Mouse (Mus musculus) E14TG2a.4 (cell line): ENCODE measurements at regions not wholly inside any gene's neighbourhood (a gene's known extent, or its start where the extent isn't known, plus 50 kb on each side); places are given as distances from the start of the nearest gene placed in this dataset.

Experiments used
- H3K27me3 ChIP-seq: 2 replicates; pipeline ENCODE4 v1.6.1; 2014; ENCODE audit warnings: low read length, control low read depth; ENCODE audit not compliant: insufficient read depth
- H3K36me3 ChIP-seq: 2 replicates; pipeline ENCODE4 v1.6.1; 2014; ENCODE audit warnings: low read length, control low read depth; ENCODE audit not compliant: insufficient read depth
- H3K4me1 ChIP-seq: replicated peaks from 2 replicates; pipeline ENCODE4 v1.6.1; 2014; ENCODE audit warnings: low read depth, low read length, control low read depth
- H3K4me3 ChIP-seq: replicated peaks from 2 replicates; pipeline ENCODE4 v1.5.1; 2014; ENCODE audit warnings: mild to moderate bottlenecking, low read length
- H3K9me3 ChIP-seq: 2 replicates; pipeline ENCODE4 v1.6.1; 2014; ENCODE audit warnings: low read length, control low read depth
- CTCF ChIP-seq: conservative IDR thresholded peaks from 2 replicates; pipeline ENCODE4 v1.5.1; 2014; ENCODE audit warnings: low read length
- NANOG ChIP-seq: IDR thresholded peaks from 2 replicates; pipeline ENCODE4 v1.6.1; 2014; ENCODE audit warnings: borderline replicate concordance, low read length, mixed read lengths
- POU5F1 ChIP-seq: IDR thresholded peaks from 2 replicates; pipeline ENCODE4 v1.6.1; 2014; ENCODE audit warnings: low read length, borderline replicate concordance

- no peak for TF ChIP-seq NANOG
- no peak for TF ChIP-seq POU5F1
- TF ChIP-seq CTCF: no peak
- H3K9me3 ChIP-seq: no peaks in the 10 kb centered on the region
- H3K36me3 ChIP-seq: no peaks in the 10 kb centered on the region
- H3K4me1 ChIP-seq: no peaks in the 10 kb centered on the region
- H3K4me3 ChIP-seq: no peak overlapping the region
- H3K27me3 ChIP-seq: no peaks in the 10 kb centered on the region; the same call in 1 of the 2 replicates
Observed at GRCm38 (mm10) chr5:116745776-116746175, 154.2 kb upstream of the Srrm4 start.

- Histone ChIP-seq H3K4me1 (no peaks in the 10 kb centered on the region), H3K4me3 (no peak overlapping the region), H3K36me3 (no peaks in the 10 kb centered on the region), H3K27me3 (no peaks in the 10 kb centered on the region), H3K9me3 (no peaks in the 10 kb centered on the region)
- no peak for TF ChIP-seq CTCF
- TF ChIP-seq POU5F1: no peak
- no peak for TF ChIP-seq NANOG
Observed at GRCm38 (mm10) chr5:116744389-116744788, 152.8 kb upstream of the Srrm4 start.

GRCm38 (mm10) chr5:116735622-116736021 is 144.0 kb upstream of the Srrm4 start:
- TF ChIP-seq CTCF (no peak), NANOG (no peak), POU5F1 (no peak)
- Histone ChIP-seq H3K4me1 (no peaks in the 10 kb centered on the region), H3K36me3 (no peaks in the 10 kb centered on the region), H3K9me3 (peaks cover 11% of the 10 kb centered on the region; the same call in 1 of the 2 replicates), H3K27me3 (no peaks in the 10 kb centered on the region; the same call in 1 of the 2 replicates), H3K4me3 (no peak overlapping the region)

GRCm38 (mm10) chr5:116731509-116731908 is 139.9 kb upstream of the Srrm4 start:
- TF ChIP-seq POU5F1 (no peak), CTCF (peak; percentile 71)
- no peak overlapping the region for H3K4me3 ChIP-seq
- H3K9me3 ChIP-seq: peaks cover 11% of the 10 kb centered on the region; the same call in 1 of the 2 replicates
- H3K4me1 ChIP-seq: no peaks in the 10 kb centered on the region
- H3K36me3 ChIP-seq: no peaks in the 10 kb centered on the region
- no peaks in the 10 kb centered on the region for H3K27me3 ChIP-seq

GRCm38 (mm10) chr5:116719200-116719599 is 127.6 kb upstream of the Srrm4 start:
- TF ChIP-seq NANOG (no peak), CTCF (no peak), POU5F1 (no peak)
- Histone ChIP-seq H3K27me3 (peaks cover 21% of the 10 kb centered on the region; the same call in 1 of the 2 replicates), H3K4me1 (no peaks in the 10 kb centered on the region; the same call in 1 of the 2 replicates), H3K9me3 (no peaks in the 10 kb centered on the region), H3K4me3 (no peak overlapping the region), H3K36me3 (no peaks in the 10 kb centered on the region)

GRCm38 (mm10) chr5:116714256-116714655 is 122.6 kb upstream of the Srrm4 start:
- no peaks in the 10 kb centered on the region for H3K36me3 ChIP-seq
- H3K9me3 ChIP-seq: no peaks in the 10 kb centered on the region
- peaks cover 4% of the 10 kb centered on the region for H3K4me1 ChIP-seq
- H3K4me3 ChIP-seq: no peak overlapping the region
- peaks cover 20% of the 10 kb centered on the region; the same call in 1 of the 2 replicates for H3K27me3 ChIP-seq
- TF ChIP-seq POU5F1 (no peak), NANOG (no peak), CTCF (no peak)

GRCm38 (mm10) chr5:116712056-116712455 is 120.4 kb upstream of the Srrm4 start:
- Histone ChIP-seq H3K27me3 (peaks cover 8% of the 10 kb centered on the region; the same call in 1 of the 2 replicates), H3K4me3 (no peak overlapping the region), H3K4me1 (peaks cover 21% of the 10 kb centered on the region), H3K36me3 (no peaks in the 10 kb centered on the region), H3K9me3 (no peaks in the 10 kb centered on the region)
- TF ChIP-seq CTCF (no peak), POU5F1 (no peak), NANOG (no peak)

- Histone ChIP-seq H3K4me3 (peak overlapping the region; percentile 45), H3K36me3 (no peaks in the 10 kb centered on the region), H3K27me3 (peaks cover 7% of the 10 kb centered on the region; the same call in 1 of the 2 replicates)
Observed at GRCm38 (mm10) chr5:116708505-116708904, 116.9 kb upstream of the Srrm4 start.

GRCm38 (mm10) chr5:116662466-116662865 is 70.8 kb upstream of the Srrm4 start:
- Histone ChIP-seq H3K4me3 (no peak overlapping the region), H3K9me3 (peaks cover 5% of the 10 kb centered on the region; the same call in 1 of the 2 replicates), H3K4me1 (no peaks in the 10 kb centered on the region), H3K27me3 (no peaks in the 10 kb centered on the region), H3K36me3 (no peaks in the 10 kb centered on the region)
- TF ChIP-seq CTCF (no peak), POU5F1 (no peak), NANOG (no peak)

More at GRCm38 (mm10) chr5:116708505-116708904, 116.9 kb upstream of the Srrm4 start:
- TF ChIP-seq POU5F1 (no peak), CTCF (no peak), NANOG (no peak)
- Histone ChIP-seq H3K9me3 (no peaks in the 10 kb centered on the region; the same call in 1 of the 2 replicates), H3K4me1 (peaks cover 25% of the 10 kb centered on the region)
